Mouse (Mus musculus) left cerebral cortex, postnatal 36 days (tissue): ENCODE data around the gene Pirt. TPM values are rescaled to one million over a fixed set of nuclear protein-coding genes. Genes with fewer than 3 reads are reported as not detected.

Experiments used
- DNase-seq, 2 experiments: peaks; one replicate each; pipeline ENCODE4 v3.0.0; 2021 to 2022; ENCODE audit warnings: low spot score in 2 of 2, mixed read lengths in 1 of 2
- intact Hi-C: fragments of 180-260 bp; cut with DNase I; formaldehyde crosslinking; loops from one replicate; pipeline ENCODE4 v1.15.1; 2025
- total RNA-seq, 2 experiments: library from RNA; stranded (reverse); gene quantifications; 2 replicates each; pipeline ENCODE4 v1.2.3; 2021

Pirt gene
- total RNA-seq, 2 experiments from 2014 or later = 0.20 TPM; not detected in 1

- intact Hi-C loops = no loop called here
- no peak for DNase-seq
These were observed 30.2 kb downstream of the Pirt start for GRCm38 (mm10) chr11:66942011-66942410.

GRCm38 (mm10) chr11:66945224-66945767 is 33.5 kb downstream of the Pirt start:
- DNase-seq = no peak
- intact Hi-C loops = no loop called here

GRCm38 (mm10) chr11:66946521-66946920 is 34.7 kb downstream of the Pirt start:
- intact Hi-C loops = no loop called here
- DNase-seq = no peak

- no peak for DNase-seq
- intact Hi-C loops = no loop called here
These were observed 35.1 kb downstream of the Pirt start for GRCm38 (mm10) chr11:66946922-66947321.

- DNase-seq = no peak
- intact Hi-C loops = no loop called here
These were observed 44.5 kb downstream of the Pirt start, which contains the start of gene Tmem238l for GRCm38 (mm10) chr11:66956303-66956702. Tmem238l (plus strand) TSS chr11:66956638.

- DNase-seq = no peak
- intact Hi-C loops = no loop called here
These were observed 49.0 kb downstream of the Pirt start for GRCm38 (mm10) chr11:66960797-66961196.

GRCm38 (mm10) chr11:66961447-66962176 is 49.8 kb downstream of the Pirt start:
- intact Hi-C loops = no loop called here
- DNase-seq = no peak

- intact Hi-C loops = no loop called here
- DNase-seq = no peak
These were observed 51.7 kb downstream of the Pirt start for GRCm38 (mm10) chr11:66963462-66963861.

GRCm38 (mm10) chr11:66966500-66967116 is 54.8 kb downstream of the Pirt start:
- no peak for DNase-seq
- intact Hi-C loops = no loop called here

GRCm38 (mm10) chr11:66968575-66968974 is 56.8 kb downstream of the Pirt start:
- DNase-seq = no peak
- intact Hi-C loops = no loop called here

- intact Hi-C loops = no loop called here
- DNase-seq = no peak
These were observed 61.7 kb downstream of the Pirt start for GRCm38 (mm10) chr11:66973507-66973906.

- no peak for DNase-seq
These were observed 64.0 kb downstream of the Pirt start for GRCm38 (mm10) chr11:66975606-66976330.

More at GRCm38 (mm10) chr11:66975606-66976330, 64.0 kb downstream of the Pirt start:
- intact Hi-C loops = no loop called here

Other genes starting within 250 kb of the Pirt start
- gene Tmem238l, start 44.7 kb downstream of the Pirt start, total RNA-seq = not detected
- under 1 TPM; 0.27 to 0.68 TPM for gene Tmem220, start 113.2 kb downstream of the Pirt start, total RNA-seq
- 10 to 100 TPM; 24.8 to 26.7 TPM for gene Adprm, start 140.6 kb downstream of the Pirt start, total RNA-seq
- 10 to 100 TPM in 1 of 2 experiments, 1 to 10 TPM in 1; 9.0 to 12.1 TPM for gene Sco1, start 140.7 kb downstream of the Pirt start, total RNA-seq
- 1 to 10 TPM; 3.5 to 6.2 TPM for gene Myh3, start 166.3 kb downstream of the Pirt start, total RNA-seq